Mouse (Mus musculus): ENCODE data around the gene A130010J15Rik. TPM values are rescaled to one million over a fixed set of nuclear protein-coding genes. Genes with fewer than 3 reads are reported as not detected.
A peak's percentile ranks its signal among the peaks of the same experiment; 100 is the strongest.

The A130010J15Rik gene
- total and polyA plus RNA-seq, 2 experiments from 2014 or later: 11.3 to 17.7 TPM

DNA sequence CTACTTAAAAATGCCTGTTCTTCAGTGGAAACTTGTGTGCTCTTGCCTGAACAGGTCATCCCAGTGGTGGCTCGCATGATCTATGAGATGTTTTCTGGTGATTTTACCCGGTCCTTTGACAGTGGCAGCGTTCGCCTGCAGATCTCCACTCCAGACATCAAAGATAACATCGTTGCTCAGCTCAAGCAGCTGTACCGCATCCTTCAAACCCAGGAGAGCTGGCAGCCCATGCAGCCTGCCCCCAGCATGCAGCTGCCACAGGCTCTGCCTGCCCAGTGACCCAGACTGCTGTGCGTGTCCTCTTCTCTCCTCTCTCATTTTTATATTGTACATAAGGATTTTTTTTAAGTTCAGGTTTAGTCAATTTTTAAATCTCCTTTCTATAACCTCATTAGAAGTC, 1.4 kb downstream of the A130010J15Rik start:
- Histone ChIP-seq H3K4me1 (ENCODE audit: control insufficient read depth, insufficient read depth) (peaks cover 19% of the 10 kb centered on the region), H3K27me3 (ENCODE audit: control insufficient read depth, insufficient read depth, low read length) (no peaks in the 10 kb centered on the region), H3K4me3 (ENCODE audit: low read depth, low read length) (no peak overlapping the region), H3K36me3 (replicated peaks; ENCODE audit: control insufficient read depth, insufficient read depth, low read length) (no peaks in the 10 kb centered on the region), H3K9ac (replicated peaks; ENCODE audit: low read depth, low read length) (no peak overlapping the region), H3K27ac (ENCODE audit: low read depth) (no peak overlapping the region), H3K9me3 (replicated peaks; ENCODE audit: control insufficient read depth, low read length) (no peaks in the 10 kb centered on the region), H3K4me2 (ENCODE audit: low read depth, low read length) (no peak overlapping the region)
- WGBS: 73% methylated on average over 7 of the region's 7 CpGs
- TF ChIP-seq EP300 (IDR thresholded peaks at IDR 0.05; ENCODE audit: low read depth) (no peak), CTCF (IDR thresholded peaks at IDR 0.05; ENCODE audit: low read depth) (no peak)
- no peak for ATAC-seq (ENCODE audit: insufficient read depth, low read depth)
- no peak for DNase-seq (ENCODE audit: low spot score)

DNA sequence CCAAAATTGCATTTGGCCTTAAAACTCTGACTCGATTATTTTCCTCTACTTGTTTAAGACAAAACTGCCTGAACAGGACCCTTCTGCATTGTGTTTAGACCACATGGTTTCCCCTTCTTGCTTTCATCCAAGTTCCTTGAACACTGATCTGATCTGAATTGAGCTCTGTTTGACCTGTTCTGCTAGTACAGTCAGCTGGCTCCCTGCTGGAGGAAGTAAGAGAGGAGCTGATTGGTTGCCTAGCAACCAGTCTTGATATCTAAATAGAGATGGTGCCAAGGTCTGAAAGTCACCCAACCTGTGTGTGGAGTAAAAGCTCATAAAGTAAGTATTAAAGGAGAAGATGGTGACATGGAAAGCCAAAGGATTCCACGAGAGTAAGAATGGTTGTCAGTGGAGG, 2.0 kb downstream of the A130010J15Rik start:
- peak; percentile 74 for DNase-seq (ENCODE audit: low spot score)
- Histone ChIP-seq H3K4me1 (ENCODE audit: control insufficient read depth, insufficient read depth) (peaks cover 25% of the 10 kb centered on the region), H3K36me3 (replicated peaks; ENCODE audit: control insufficient read depth, insufficient read depth, low read length) (no peaks in the 10 kb centered on the region), H3K4me3 (ENCODE audit: low read depth, low read length) (no peak overlapping the region), H3K9me3 (replicated peaks; ENCODE audit: control insufficient read depth, low read length) (no peaks in the 10 kb centered on the region), H3K4me2 (ENCODE audit: low read depth, low read length) (no peak overlapping the region), H3K9ac (replicated peaks; ENCODE audit: low read depth, low read length) (no peak overlapping the region), H3K27ac (ENCODE audit: low read depth) (no peak overlapping the region), H3K27me3 (ENCODE audit: control insufficient read depth, insufficient read depth, low read length) (no peaks in the 10 kb centered on the region)
- WGBS: 75% methylated on average over 2 of the region's 2 CpGs
- TF ChIP-seq EP300 (IDR thresholded peaks at IDR 0.05; ENCODE audit: low read depth): no peak
- no peak for TF ChIP-seq CTCF (IDR thresholded peaks at IDR 0.05; ENCODE audit: low read depth)
- no peak for ATAC-seq (ENCODE audit: insufficient read depth, low read depth)

DNA sequence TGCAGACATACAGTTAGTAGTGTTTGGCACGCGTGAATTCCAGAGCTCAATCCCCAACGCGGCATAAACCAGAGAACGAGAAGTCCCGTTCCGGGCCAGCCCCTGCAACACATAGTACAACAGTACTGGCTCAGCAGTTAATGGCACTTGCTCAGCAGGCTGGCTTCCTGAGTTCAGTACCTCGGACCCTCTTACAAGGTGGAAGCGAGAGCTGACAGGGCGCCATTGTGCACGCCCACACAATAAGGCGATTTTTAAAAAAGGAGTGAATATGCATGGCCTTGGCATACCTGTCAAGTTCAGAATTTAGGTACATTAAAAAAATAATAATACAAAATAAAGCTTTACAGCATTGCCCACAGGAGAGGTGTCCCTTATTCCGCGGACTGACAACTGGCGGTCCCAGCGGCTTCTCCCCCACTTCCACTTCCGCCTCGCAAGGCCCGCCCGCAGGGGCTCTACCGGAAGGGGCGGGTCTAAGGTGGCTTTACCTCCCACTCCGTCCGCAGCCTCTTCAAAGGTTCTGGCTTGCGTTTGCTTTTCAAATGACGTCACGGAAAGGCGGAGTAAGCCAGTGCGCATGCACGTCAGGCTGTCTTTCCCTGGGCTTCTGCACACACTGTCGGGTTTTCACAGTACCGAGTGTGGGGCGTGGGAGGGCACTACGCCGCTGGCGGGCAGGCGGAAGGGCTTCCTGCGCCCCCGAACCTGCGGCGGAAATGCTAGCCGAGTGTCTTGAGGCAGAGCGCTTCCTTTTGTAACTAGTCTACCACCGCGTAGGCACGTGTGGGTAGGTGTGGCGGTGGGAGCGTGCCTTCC, 5.4 kb downstream of the A130010J15Rik start:
- TF ChIP-seq CTCF (IDR thresholded peaks at IDR 0.05; ENCODE audit: low read depth) (peak; percentile 4; the same call in 1 of the 2 replicates), EP300 (IDR thresholded peaks at IDR 0.05; ENCODE audit: low read depth) (peak; percentile 79)
- Histone ChIP-seq H3K4me3 (ENCODE audit: low read depth, low read length) (peak overlapping the region; percentile 72), H3K27ac (ENCODE audit: low read depth) (peak overlapping the region; percentile 86), H3K9me3 (replicated peaks; ENCODE audit: control insufficient read depth, low read length) (no peaks in the 10 kb centered on the region), H3K27me3 (ENCODE audit: control insufficient read depth, insufficient read depth, low read length) (no peaks in the 10 kb centered on the region), H3K36me3 (replicated peaks; ENCODE audit: control insufficient read depth, insufficient read depth, low read length) (no peaks in the 10 kb centered on the region), H3K9ac (replicated peaks; ENCODE audit: low read depth, low read length) (peak overlapping the region; percentile 72), H3K4me2 (ENCODE audit: low read depth, low read length) (peak overlapping the region; percentile 68), H3K4me1 (ENCODE audit: control insufficient read depth, insufficient read depth) (peaks cover 33% of the 10 kb centered on the region)
- ATAC-seq (ENCODE audit: insufficient read depth, low read depth) (peak; percentile 99), DNase-seq (ENCODE audit: low spot score) (peak; percentile 98)
- WGBS: under 1% methylated on average over 48 of the region's 48 CpGs

DNA sequence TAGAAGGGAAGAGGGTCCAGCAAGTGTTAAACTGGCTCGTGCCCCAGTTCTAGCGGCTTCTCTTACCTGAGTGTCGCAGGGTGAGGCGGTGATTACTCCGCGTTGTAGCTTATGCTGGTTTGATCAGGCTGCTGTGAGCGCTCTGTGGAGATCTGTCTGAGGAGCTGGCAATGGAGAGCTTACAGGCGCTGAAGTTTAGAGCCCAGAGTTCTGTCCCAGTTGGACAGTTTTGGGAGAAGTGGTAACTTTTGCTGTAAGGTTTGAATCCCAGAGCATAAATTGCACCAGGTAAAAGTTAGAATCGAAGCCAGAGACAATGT, 5.9 kb downstream of the A130010J15Rik start:
- no peaks in the 10 kb centered on the region for H3K27me3 ChIP-seq (ENCODE audit: control insufficient read depth, insufficient read depth, low read length)
- H3K4me2 ChIP-seq (ENCODE audit: low read depth, low read length): peak overlapping the region; percentile 68
- DNase-seq (ENCODE audit: low spot score) (no peak), ATAC-seq (ENCODE audit: insufficient read depth, low read depth) (no peak)
- 15% methylated on average over 9 of the region's 9 CpGs for WGBS
- H3K4me1 ChIP-seq (ENCODE audit: control insufficient read depth, insufficient read depth): peaks cover 33% of the 10 kb centered on the region
- no peaks in the 10 kb centered on the region for H3K9me3 ChIP-seq (replicated peaks; ENCODE audit: control insufficient read depth, low read length)
- TF ChIP-seq CTCF (IDR thresholded peaks at IDR 0.05; ENCODE audit: low read depth) (no peak), EP300 (IDR thresholded peaks at IDR 0.05; ENCODE audit: low read depth) (no peak)
- peak overlapping the region; percentile 72 for H3K4me3 ChIP-seq (ENCODE audit: low read depth, low read length)
- H3K9ac ChIP-seq (replicated peaks; ENCODE audit: low read depth, low read length): peak overlapping the region; percentile 70
- peak overlapping the region; percentile 86 for H3K27ac ChIP-seq (ENCODE audit: low read depth)
- H3K36me3 ChIP-seq (replicated peaks; ENCODE audit: control insufficient read depth, insufficient read depth, low read length): no peaks in the 10 kb centered on the region

DNA sequence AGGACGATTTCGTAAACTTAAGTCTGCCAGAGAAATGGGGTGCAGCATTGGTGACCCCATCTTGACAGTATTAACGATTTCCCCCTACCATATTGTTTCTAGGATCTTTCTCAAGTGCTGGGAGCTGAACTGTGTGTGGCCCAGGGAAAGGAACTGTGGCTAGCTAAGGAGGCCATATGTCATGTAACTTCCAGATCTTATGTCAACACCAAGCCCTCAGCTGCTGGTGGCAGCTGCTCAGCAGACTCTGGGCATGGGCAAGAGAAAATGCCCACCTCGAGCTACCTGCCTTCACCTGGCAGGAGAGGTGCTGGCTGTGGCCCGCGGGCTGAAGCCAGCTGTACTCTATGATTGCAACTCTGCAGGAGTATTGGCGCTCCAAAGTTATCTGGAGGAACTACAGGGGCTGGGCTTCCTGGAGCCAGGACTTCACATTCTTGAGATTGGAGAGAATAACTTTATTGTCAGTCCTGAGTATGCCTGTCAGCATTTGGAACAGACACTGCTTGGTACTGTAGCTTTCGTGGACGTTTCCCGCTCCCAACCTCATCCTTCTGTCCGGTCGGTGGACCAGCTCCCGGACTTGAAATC, 6.4 kb downstream of the A130010J15Rik start:
- Histone ChIP-seq H3K4me3 (ENCODE audit: low read depth, low read length) (peak overlapping the region; percentile 72), H3K4me2 (ENCODE audit: low read depth, low read length) (peak overlapping the region; percentile 68), H3K9ac (replicated peaks; ENCODE audit: low read depth, low read length) (peak overlapping the region; percentile 70), H3K4me1 (ENCODE audit: control insufficient read depth, insufficient read depth) (peaks cover 33% of the 10 kb centered on the region), H3K9me3 (replicated peaks; ENCODE audit: control insufficient read depth, low read length) (no peaks in the 10 kb centered on the region), H3K27me3 (ENCODE audit: control insufficient read depth, insufficient read depth, low read length) (no peaks in the 10 kb centered on the region), H3K36me3 (replicated peaks; ENCODE audit: control insufficient read depth, insufficient read depth, low read length) (no peaks in the 10 kb centered on the region), H3K27ac (ENCODE audit: low read depth) (peak overlapping the region; percentile 86; the same call in 1 of the 2 replicates)
- TF ChIP-seq EP300 (IDR thresholded peaks at IDR 0.05; ENCODE audit: low read depth): no peak
- TF ChIP-seq CTCF (IDR thresholded peaks at IDR 0.05; ENCODE audit: low read depth): no peak
- ATAC-seq (ENCODE audit: insufficient read depth, low read depth): no peak
- WGBS: 37% methylated on average over 13 of the region's 13 CpGs
- DNase-seq (ENCODE audit: low spot score): no peak
